ENCODE assay signal across 14 mouse cellular contexts in genomic region chr13:84759061-84759460, GRCm38 (mm10).
DNase-seq lines count a peak whose midpoint lies in the region; ATAC-seq and TF ChIP-seq lines count a peak whose summit lies in the region.
"Had no signal": no experiment of that assay in that cellular context is flagged by ENCODE, and none has a peak within 500 bp of the region (broad histone marks: within the 10 kb centered on the region; RNA-seq: fewer than 3 reads in every experiment).

No protein-coding gene starts in this region.

- H3K36me3 ChIP-seq in forebrain, embryonic 16.5 days (ENCODE audit: control insufficient read depth, insufficient read depth), result no peaks in the 10 kb centered on the region
- H3K36me3 ChIP-seq: embryonic facial prominence, embryonic 13.5 days; heart, embryonic 10.5 days; heart, embryonic 15.5 days; kidney, embryonic 15.5 days; neural tube, embryonic 15.5 days had no signal

- intact Hi-C loops in left cerebral cortex, adult 2 months (cut with DNase I), result loop anchor here (2.0 to 5.0 kb wide), 4 partner anchors 147 to 1817 kb away; no protein-coding TSS in a partner anchor
- intact Hi-C loops in left cerebral cortex, postnatal 14 days (cut with DNase I), result loop anchor here (2.0 to 5.0 kb wide), 5 partner anchors 410 to 1227 kb away; no protein-coding TSS in a partner anchor

- peak; percentile 54 for DNase-seq in cerebellum, adult 9-10 months
- no peak for DNase-seq in left cerebral cortex, adult 2 months (ENCODE audit: extremely low spot score in 1 of 2, low spot score in 2 of 2)
- DNase-seq in left cerebral cortex, postnatal 14 days (ENCODE audit: low spot score in 2 of 2), result no peak
- DNase-seq in right cerebral cortex, postnatal 36 days (ENCODE audit: low spot score in 2 of 2), result no peak

- H3K4me3 ChIP-seq in left cerebral cortex, adult 2 months, result peak overlapping the region; percentile 34
- H3K4me3 ChIP-seq in forebrain, embryonic 16.5 days (replicated peaks; ENCODE audit: low read length), result no peak overlapping the region
- H3K4me3 ChIP-seq: embryonic facial prominence, embryonic 13.5 days; heart, embryonic 10.5 days; heart, embryonic 15.5 days; kidney, embryonic 15.5 days; neural tube, embryonic 15.5 days had no signal

- WGBS in forebrain, embryonic 16.5 days, result 35% methylated on average over 7 of the region's 7 CpGs

- H3K27ac ChIP-seq in left cerebral cortex, adult 2 months, result peak overlapping the region; percentile 94
- peak overlapping the region; percentile 72 for H3K27ac ChIP-seq in forebrain, embryonic 16.5 days (ENCODE audit: low read length)
- H3K27ac ChIP-seq: embryonic facial prominence, embryonic 13.5 days; heart, embryonic 10.5 days; heart, embryonic 15.5 days; kidney, embryonic 15.5 days; liver, embryonic 14.5 days; stomach, postnatal 0 days had no signal

- H3K4me1 ChIP-seq in forebrain, embryonic 16.5 days (replicated peaks; ENCODE audit: control insufficient read depth, insufficient read depth, low read length), result peaks cover 22% of the 10 kb centered on the region
- H3K4me1 ChIP-seq: embryonic facial prominence, embryonic 13.5 days; heart, embryonic 10.5 days; heart, embryonic 15.5 days; kidney, embryonic 15.5 days had no signal

- H3K9ac ChIP-seq in forebrain, embryonic 16.5 days (replicated peaks; ENCODE audit: low read depth, low read length), result peak overlapping the region; percentile 42; the same call in 1 of the 2 replicates
- H3K9ac ChIP-seq: embryonic facial prominence, embryonic 13.5 days; heart, embryonic 15.5 days; kidney, embryonic 15.5 days; liver, embryonic 14.5 days had no signal

- TF ChIP-seq CTCF in left cerebral cortex, adult 2 months (IDR thresholded peaks at IDR 0.05), result no peak

- ATAC-seq in cerebellum, adult (ENCODE audit: insufficient number of reproducible peaks, low FRiP score, low TSS enrichment), result no peak
- no peak for ATAC-seq in forebrain, embryonic 16.5 days
- no peak for ATAC-seq in granulocyte monocyte progenitor cell, adult 5-6 weeks (replicated peaks; ENCODE audit: poor library complexity, severe bottlenecking)

- H3K27me3 ChIP-seq in forebrain, embryonic 16.5 days (replicated peaks; ENCODE audit: control insufficient read depth, insufficient read depth, low read length), result no peaks in the 10 kb centered on the region
- H3K27me3 ChIP-seq: neural tube, embryonic 15.5 days had no signal

- H3K4me2 ChIP-seq in forebrain, embryonic 16.5 days (ENCODE audit: low read length), result peak overlapping the region; percentile 30; the same call in 1 of the 2 replicates
- H3K4me2 ChIP-seq: embryonic facial prominence, embryonic 13.5 days; heart, embryonic 15.5 days; kidney, embryonic 15.5 days had no signal

- H3K9me3 ChIP-seq in forebrain, embryonic 16.5 days (ENCODE audit: control insufficient read depth, low read length), result no peaks in the 10 kb centered on the region
- H3K9me3 ChIP-seq: embryonic facial prominence, embryonic 13.5 days; heart, embryonic 10.5 days; heart, embryonic 15.5 days; kidney, embryonic 15.5 days; neural tube, embryonic 15.5 days had no signal
